Mouse (Mus musculus) thymus, adult 2 months (tissue): ENCODE measurements around the gene Sv2b.

ENCODE experiments used
- CTCF ChIP-seq: fragments of 200-500 bp; IDR thresholded peaks from 2 replicates; pipeline ENCODE4 v1.5.1; 2012; ENCODE audit warnings: mild to moderate bottlenecking, control low read depth, low read length, moderate library complexity, borderline replicate concordance; ENCODE audit not compliant: control insufficient read depth, poor library complexity, insufficient read depth; ENCODE audit errors: extremely low read depth
- POLR2A ChIP-seq: fragments of 200-500 bp; IDR thresholded peaks from 2 replicates; pipeline ENCODE4 v1.6.1; 2012; ENCODE audit warnings: mild to moderate bottlenecking, low read length, control low read depth, moderate library complexity; ENCODE audit not compliant: control insufficient read depth, poor library complexity, insufficient read depth; ENCODE audit errors: extremely low read depth

DNA sequence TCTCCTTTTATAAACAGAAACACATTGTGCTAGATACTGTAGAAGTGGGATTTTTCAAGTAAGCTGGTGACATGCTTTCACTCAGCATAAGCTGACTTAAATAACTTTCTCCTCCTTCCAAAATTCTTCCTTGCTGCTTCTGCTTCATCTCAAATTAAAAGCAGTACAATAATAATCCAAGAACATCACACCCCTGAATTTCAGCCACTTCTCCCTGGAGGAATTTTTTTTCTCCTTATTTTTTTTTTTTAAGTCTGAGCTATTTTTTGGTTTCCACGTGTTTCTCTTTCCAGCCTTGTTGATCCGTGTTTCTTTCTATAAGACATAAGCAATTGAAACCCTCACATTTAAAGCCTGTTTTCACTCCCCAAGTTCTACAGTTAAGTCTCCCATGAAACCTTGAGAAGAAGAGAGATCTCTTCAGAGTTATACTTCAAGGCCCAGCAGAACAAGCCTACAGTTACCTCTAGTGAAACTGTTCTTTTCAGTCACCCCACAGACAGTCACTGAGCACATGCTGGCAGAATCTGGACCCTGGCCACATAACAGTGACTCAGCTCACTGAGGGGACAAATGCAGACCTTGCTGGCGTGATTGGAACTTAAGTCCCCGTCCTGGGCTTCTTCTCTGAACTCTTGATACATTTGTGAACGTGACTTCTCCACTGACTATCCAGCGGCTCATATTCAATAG lies 6.4 kb downstream of the Sv2b start:
- TF ChIP-seq CTCF (no peak), POLR2A (no peak)
